Mouse (Mus musculus) limb, embryonic 11.5 days (tissue): Measurements from ENCODE around the gene Ttc13. TPM values are rescaled to one million over a fixed set of nuclear protein-coding genes. Genes with fewer than 3 reads are reported as not detected.

Experiments
- ATAC-seq: fragments of 200-750 bp; cut with Nextera tagmentation; 2 replicates; pipeline ENCODE4 v1.8.0; 2017; ENCODE audit warnings: low read depth; ENCODE audit not compliant: insufficient number of reproducible peaks, low FRiP score, low TSS enrichment
- DNase-seq: peaks from one replicate; pipeline ENCODE4 v3.0.0-alpha.2; 2015; ENCODE audit warnings: low spot score
- H3K27ac ChIP-seq: fragments of 300-500 bp; sonication (generic); replicated peaks from 2 replicates; pipeline ENCODE4 v1.5.1; 2014; ENCODE audit warnings: low read depth, mild to moderate bottlenecking, low read length
- H3K27me3 ChIP-seq: fragments of 300-500 bp; sonication (generic); 2 replicates; pipeline ENCODE4 v1.6.1; 2014; ENCODE audit warnings: mild to moderate bottlenecking, low read length, mixed read lengths; ENCODE audit not compliant: control insufficient read depth, insufficient read depth
- H3K36me3 ChIP-seq: fragments of 300-500 bp; sonication (generic); 2 replicates; pipeline ENCODE4 v1.6.1; 2014; ENCODE audit warnings: mild to moderate bottlenecking, low read length, moderate library complexity, mixed read lengths; ENCODE audit not compliant: control insufficient read depth, insufficient read depth
- H3K4me1 ChIP-seq: fragments of 300-500 bp; sonication (generic); 2 replicates; pipeline ENCODE4 v1.6.1; 2014; ENCODE audit warnings: low read length, mixed read lengths; ENCODE audit not compliant: control insufficient read depth, insufficient read depth
- H3K4me2 ChIP-seq: fragments of 300-500 bp; sonication (generic); 2 replicates; pipeline ENCODE4 v1.6.1; 2014; ENCODE audit warnings: low read depth, mild to moderate bottlenecking, moderate library complexity; ENCODE audit not compliant: severe bottlenecking
- H3K4me3 ChIP-seq: fragments of 300-500 bp; sonication (generic); 2 replicates; pipeline ENCODE4 v1.5.1; 2014; ENCODE audit warnings: low read depth, low read length
- H3K9ac ChIP-seq: fragments of 300-500 bp; sonication (generic); 2 replicates; pipeline ENCODE4 v1.6.1; 2014; ENCODE audit warnings: mild to moderate bottlenecking, low read length
- H3K9me3 ChIP-seq: fragments of 300-500 bp; sonication (generic); 2 replicates; pipeline ENCODE4 v1.6.1; 2016; ENCODE audit warnings: low read length; ENCODE audit not compliant: control insufficient read depth
- WGBS: fragments of 180-500 bp; shearing (Covaris S2); extraction: QIAGEN DNeasy Blood & Tissue Kit; methylation state at CpG from one replicate; pipeline ENCODE4 v1.1.7; 2014; 5-methylcytosine and 5-hydroxymethylcytosine counted together
- polyA plus RNA-seq: library from polyadenylated mRNA; unstranded; fragments of >200 nt; fragmentation: Nextera tagmentation; extraction: Ambion mirVana; gene quantifications from 2 replicates; pipeline ENCODE4 v1.2.1, GENCODE M21; 2014

Ttc13 gene
- polyA plus RNA-seq, 1 experiment from 2014 or later, result 49.5 TPM

DNA sequence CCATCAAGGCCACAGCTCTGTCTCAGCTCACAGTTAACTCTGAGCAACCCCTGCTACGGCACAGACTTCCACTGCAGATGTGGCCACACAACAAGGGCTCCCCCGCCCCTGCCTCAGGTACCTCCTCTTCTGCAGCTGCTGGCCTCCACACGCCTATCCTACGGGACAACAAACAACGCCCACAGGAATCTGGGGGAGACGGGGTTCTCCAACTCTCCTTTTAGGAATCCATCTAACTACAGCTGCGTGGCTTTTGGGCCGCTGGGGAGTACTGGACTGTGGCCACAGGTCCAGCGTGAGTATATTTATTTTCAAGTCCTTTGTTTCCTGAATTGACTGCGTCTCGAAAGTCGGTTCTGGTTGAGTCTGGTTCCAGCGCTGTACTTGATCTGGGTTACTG lies 43.5 kb downstream of the Ttc13 start:
- Histone ChIP-seq H3K27me3 (no peaks in the 10 kb centered on the region), H3K9ac (no peak overlapping the region), H3K27ac (no peak overlapping the region), H3K9me3 (no peaks in the 10 kb centered on the region), H3K4me2 (no peak overlapping the region), H3K4me1 (no peaks in the 10 kb centered on the region), H3K36me3 (peaks cover 5% of the 10 kb centered on the region), H3K4me3 (no peak overlapping the region)
- 92% methylated on average over 13 of the region's 13 CpGs for WGBS
- no peak for ATAC-seq
- no peak for DNase-seq

DNA sequence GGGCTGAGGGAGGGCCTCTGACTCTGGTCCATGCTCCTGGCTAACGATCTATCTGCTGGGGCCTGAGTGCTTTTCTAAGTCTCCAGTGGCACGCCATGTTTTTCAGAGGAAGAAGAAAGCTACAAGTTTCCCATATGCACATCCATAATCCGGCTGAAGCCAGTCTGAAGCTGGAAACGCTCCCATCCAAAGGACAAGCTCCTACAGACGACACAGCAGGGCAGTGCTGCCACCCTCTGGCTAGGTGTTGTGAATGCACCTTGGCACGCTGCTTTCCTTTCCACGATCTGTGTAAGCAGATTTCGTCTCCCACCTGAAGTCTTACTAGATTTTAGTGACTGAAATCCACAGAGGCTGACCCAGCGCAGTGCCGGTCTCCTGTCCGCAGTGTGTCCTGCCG lies 44.3 kb downstream of the Ttc13 start:
- no peak for ATAC-seq
- no peak overlapping the region for H3K4me2 ChIP-seq
- H3K9me3 ChIP-seq, result no peaks in the 10 kb centered on the region
- H3K4me1 ChIP-seq, result no peaks in the 10 kb centered on the region
- WGBS, result 60% methylated on average over 12 of the region's 12 CpGs
- H3K4me3 ChIP-seq, result no peak overlapping the region
- no peak overlapping the region for H3K27ac ChIP-seq
- peaks cover 2% of the 10 kb centered on the region for H3K36me3 ChIP-seq
- DNase-seq, result peak; percentile 84
- H3K9ac ChIP-seq, result no peak overlapping the region
- H3K27me3 ChIP-seq, result no peaks in the 10 kb centered on the region

DNA sequence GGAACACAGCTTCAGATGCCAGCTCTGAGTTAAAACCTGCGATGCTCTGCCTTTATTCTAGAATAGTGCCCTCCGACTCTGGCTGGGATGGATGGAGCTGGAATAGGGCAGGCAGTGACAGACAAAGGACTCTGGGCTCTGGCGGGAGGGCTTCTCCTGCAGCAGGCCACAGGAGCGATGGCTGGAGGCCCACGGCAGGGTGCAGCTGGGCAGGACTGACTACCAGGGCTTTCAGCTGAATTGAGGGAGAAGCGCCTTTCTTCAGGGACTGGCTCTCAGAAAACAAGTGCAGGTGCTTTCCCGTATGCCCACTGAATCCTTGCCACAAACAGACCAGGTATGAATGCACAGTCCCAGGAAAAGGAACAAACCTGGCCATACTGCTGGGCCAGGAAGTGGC lies 44.7 kb downstream of the Ttc13 start:
- no peak for ATAC-seq
- WGBS, result 87% methylated on average over 7 of the region's 7 CpGs
- no peak for DNase-seq
- Histone ChIP-seq H3K27ac (no peak overlapping the region), H3K9me3 (no peaks in the 10 kb centered on the region), H3K4me2 (no peak overlapping the region), H3K27me3 (no peaks in the 10 kb centered on the region), H3K4me3 (no peak overlapping the region), H3K4me1 (no peaks in the 10 kb centered on the region), H3K36me3 (peaks cover 2% of the 10 kb centered on the region), H3K9ac (no peak overlapping the region)

DNA sequence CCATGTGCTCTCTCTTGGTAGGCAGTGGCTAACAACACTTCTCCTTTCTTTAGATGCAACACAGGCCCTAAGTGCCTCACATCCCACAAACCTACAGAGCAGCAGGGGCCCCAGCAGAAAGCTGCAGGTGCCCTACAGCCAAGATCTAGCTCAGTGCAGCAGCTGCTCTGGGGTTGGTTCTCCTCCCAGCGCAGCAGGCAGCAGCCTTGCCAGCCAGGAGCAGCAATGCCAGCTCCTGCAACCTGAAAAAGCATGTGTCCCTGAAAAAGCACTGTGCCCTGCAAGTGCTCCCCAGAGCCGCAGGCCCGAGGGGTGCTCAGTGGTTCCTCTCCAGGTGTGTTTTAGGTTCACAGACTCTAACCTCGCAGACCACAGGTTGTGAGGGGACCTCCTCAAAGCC lies 45.1 kb downstream of the Ttc13 start:
- Histone ChIP-seq H3K9me3 (no peaks in the 10 kb centered on the region), H3K27ac (no peak overlapping the region), H3K36me3 (peaks cover 2% of the 10 kb centered on the region), H3K27me3 (no peaks in the 10 kb centered on the region), H3K9ac (no peak overlapping the region), H3K4me2 (no peak overlapping the region), H3K4me3 (no peak overlapping the region), H3K4me1 (no peaks in the 10 kb centered on the region)
- DNase-seq (no peak), ATAC-seq (no peak)
- 91% methylated on average over 4 of the region's 4 CpGs for WGBS

DNA sequence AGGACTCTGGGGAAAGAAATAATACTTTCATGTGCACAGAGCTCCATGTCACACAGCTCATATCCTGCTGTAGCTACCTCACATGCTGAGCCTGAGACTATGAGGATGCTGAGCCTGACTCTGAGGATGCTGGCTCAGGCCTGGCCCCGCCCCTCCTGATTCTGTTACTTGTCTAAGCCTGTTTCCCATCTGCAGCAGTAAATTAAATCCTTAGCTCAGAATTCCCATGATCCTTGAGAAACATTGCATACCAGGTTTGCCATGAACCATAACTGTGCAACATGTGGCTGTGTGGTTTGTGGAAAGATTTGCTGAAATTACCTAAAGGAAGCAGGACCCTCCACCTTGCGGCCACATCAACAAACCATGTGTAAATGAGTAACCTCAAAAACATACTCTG lies 49.4 kb downstream of the Ttc13 start:
- WGBS, result 85% methylated on average over 2 of the region's 2 CpGs
- no peak overlapping the region for H3K4me3 ChIP-seq
- ATAC-seq (no peak), DNase-seq (no peak)
- H3K4me1 ChIP-seq, result no peaks in the 10 kb centered on the region
- H3K36me3 ChIP-seq, result no peaks in the 10 kb centered on the region; the same call in 1 of the 2 replicates
- no peak overlapping the region for H3K27ac ChIP-seq
- no peaks in the 10 kb centered on the region for H3K27me3 ChIP-seq
- no peaks in the 10 kb centered on the region for H3K9me3 ChIP-seq
- H3K9ac ChIP-seq, result no peak overlapping the region
- no peak overlapping the region for H3K4me2 ChIP-seq

DNA sequence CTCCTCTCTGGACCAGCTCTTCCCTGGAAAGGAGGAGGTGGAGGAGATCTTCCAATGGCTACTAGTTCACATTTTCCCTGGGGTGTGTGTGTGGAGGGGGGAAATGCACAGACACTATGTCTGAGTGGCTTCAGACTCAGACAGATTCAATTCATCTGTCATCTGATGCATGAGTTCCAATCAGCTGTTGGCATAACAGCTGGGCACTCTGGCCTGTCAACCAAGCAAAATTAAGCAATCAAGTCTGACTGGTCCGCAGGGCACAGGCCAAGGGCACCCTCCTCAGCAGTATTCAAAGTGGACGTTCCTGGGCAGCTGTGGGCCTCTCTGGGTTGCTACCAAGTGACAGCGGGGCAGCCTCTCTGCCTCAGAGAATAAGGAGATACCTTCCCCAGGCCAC lies 53.0 kb downstream of the Ttc13 start:
- Histone ChIP-seq H3K4me3 (no peak overlapping the region), H3K4me2 (no peak overlapping the region), H3K36me3 (no peaks in the 10 kb centered on the region), H3K27me3 (no peaks in the 10 kb centered on the region), H3K9me3 (no peaks in the 10 kb centered on the region), H3K27ac (no peak overlapping the region), H3K4me1 (no peaks in the 10 kb centered on the region), H3K9ac (no peak overlapping the region)
- no peak for ATAC-seq
- WGBS, result 79% methylated on average over 3 of the region's 3 CpGs
- DNase-seq, result no peak

DNA sequence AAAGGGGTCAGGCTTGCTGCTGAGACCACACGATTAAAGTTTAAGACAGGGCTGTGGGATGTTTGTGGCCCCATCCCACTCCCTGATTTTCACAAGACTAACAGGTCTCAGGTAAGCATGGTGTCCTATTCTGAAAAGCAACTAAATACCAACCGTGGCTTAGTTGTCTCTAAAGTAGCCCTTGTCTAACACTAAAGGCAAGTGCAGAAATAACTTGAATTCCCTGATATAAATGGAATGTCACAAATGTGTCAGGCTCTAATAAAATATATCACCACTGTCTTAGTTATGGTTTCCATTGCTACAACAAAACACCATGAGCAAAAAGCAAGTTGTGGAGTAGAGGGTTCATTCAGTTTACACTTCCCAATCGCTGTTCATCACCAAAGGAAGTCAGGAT lies 57.4 kb downstream of the Ttc13 start:
- H3K4me3 ChIP-seq, result no peak overlapping the region
- no peaks in the 10 kb centered on the region for H3K27me3 ChIP-seq
- 86% methylated on average over 3 of the region's 3 CpGs for WGBS
- H3K9ac ChIP-seq, result no peak overlapping the region
- ATAC-seq (no peak), DNase-seq (no peak)
- H3K36me3 ChIP-seq, result no peaks in the 10 kb centered on the region
- no peak overlapping the region for H3K4me2 ChIP-seq
- no peaks in the 10 kb centered on the region for H3K9me3 ChIP-seq
- H3K27ac ChIP-seq, result no peak overlapping the region
- peaks cover 18% of the 10 kb centered on the region for H3K4me1 ChIP-seq

DNA sequence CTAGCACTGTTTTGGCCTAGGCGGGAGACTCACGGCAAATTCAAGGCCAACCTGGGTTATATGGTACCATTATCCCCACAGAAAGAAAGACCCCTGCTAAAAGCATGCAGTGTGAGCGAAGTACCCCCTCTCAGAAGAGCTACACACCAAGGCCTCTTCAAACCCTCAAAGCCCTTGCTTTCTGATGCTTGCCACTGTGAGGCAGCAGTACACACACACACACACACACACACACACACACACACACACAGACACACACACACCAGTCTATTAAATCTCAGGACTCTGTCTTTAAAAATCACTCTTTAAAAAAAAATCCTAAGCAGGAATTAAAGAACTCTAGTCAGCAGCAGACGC lies 57.9 kb downstream of the Ttc13 start:
- peaks cover 18% of the 10 kb centered on the region for H3K4me1 ChIP-seq
- peak overlapping the region; percentile 57 for H3K4me2 ChIP-seq
- H3K9me3 ChIP-seq, result no peaks in the 10 kb centered on the region
- peak overlapping the region; percentile 66 for H3K4me3 ChIP-seq
- H3K36me3 ChIP-seq, result no peaks in the 10 kb centered on the region
- no peaks in the 10 kb centered on the region for H3K27me3 ChIP-seq
- peak overlapping the region; percentile 57; the same call in 1 of the 2 replicates for H3K27ac ChIP-seq
- WGBS, result 56% methylated on average over 4 of the region's 4 CpGs
- ATAC-seq (no peak), DNase-seq (no peak)
- H3K9ac ChIP-seq, result peak overlapping the region; percentile 72

DNA sequence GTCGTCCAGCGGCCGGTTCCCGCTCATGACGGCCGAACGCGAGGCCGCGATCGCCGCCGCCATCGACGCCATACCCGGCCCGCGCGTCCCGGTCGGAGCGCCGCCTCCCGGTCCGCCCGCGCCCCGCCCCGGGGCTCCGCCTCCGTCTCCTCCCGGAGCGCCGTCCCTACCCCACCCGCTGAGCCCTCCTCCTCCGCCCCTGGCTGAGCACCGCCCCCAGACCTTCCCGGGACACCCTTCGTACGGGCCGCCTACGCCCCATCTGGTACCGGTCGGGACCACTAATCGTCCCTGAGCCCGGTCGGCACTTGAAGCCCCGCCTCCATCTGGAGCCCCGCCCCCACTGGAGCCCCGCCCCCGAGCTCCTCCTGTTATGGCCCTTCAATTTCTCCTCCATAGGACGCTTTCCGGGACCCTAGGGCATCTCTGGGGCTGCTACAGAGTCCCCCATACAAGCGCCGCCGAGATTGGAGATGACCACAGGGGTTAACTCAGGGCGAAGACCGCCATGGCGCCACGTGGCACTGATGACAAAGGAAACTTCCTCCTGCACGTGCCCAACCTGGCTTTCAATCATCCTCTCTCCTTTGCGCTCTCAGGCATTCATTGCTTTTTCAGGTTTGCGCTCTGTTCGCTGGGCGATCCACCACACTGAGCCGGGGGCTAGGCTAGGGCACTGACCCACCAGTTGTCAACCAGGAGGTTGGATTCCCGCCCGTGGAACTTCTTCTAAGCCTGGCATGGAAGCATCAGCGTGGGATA lies 58.5 kb downstream of the Ttc13 start, which contains the start of gene 2310022B05Rik:
2310022B05Rik (minus strand) TSS at position 258 of the 762 bp plus-strand sequence.
- 2% methylated on average over 66 of the region's 69 CpGs for WGBS
- peaks cover 18% of the 10 kb centered on the region for H3K4me1 ChIP-seq

More for the DNA sequence above, 58.5 kb downstream of the Ttc13 start, which contains the start of gene 2310022B05Rik:
- H3K9ac ChIP-seq, result peak within 1 kb of the TSS; percentile 72
- H3K4me2 ChIP-seq, result peak within 1 kb of the TSS; percentile 57
- peak within 1 kb of the TSS; percentile 57 for H3K27ac ChIP-seq
- DNase-seq (peak; percentile 94), ATAC-seq (peak; percentile 94)
- no peaks in the 10 kb centered on the region for H3K36me3 ChIP-seq
- H3K9me3 ChIP-seq, result no peaks in the 10 kb centered on the region
- peak within 1 kb of the TSS; percentile 66 for H3K4me3 ChIP-seq
- H3K27me3 ChIP-seq, result no peaks in the 10 kb centered on the region
